Mouse (Mus musculus) lung, embryonic 16.5 days (tissue): ENCODE results near the gene Galnt16. TPM values are rescaled to one million over a fixed set of nuclear protein-coding genes. Genes with fewer than 3 reads are reported as not detected.

Experiments
- ATAC-seq: fragments of 200-750 bp; cut with Nextera tagmentation; 2 replicates; pipeline ENCODE4 v1.8.0; 2017; ENCODE audit warnings: low read depth, mild to moderate bottlenecking, moderate library complexity
- H3K27ac ChIP-seq: fragments of 300-500 bp; sonication (generic); 2 replicates; pipeline ENCODE4 v1.5.1; 2014; ENCODE audit warnings: mild to moderate bottlenecking, control low read depth, low read length
- H3K27me3 ChIP-seq: fragments of 300-500 bp; sonication (generic); 2 replicates; pipeline ENCODE4 v1.6.1; 2014; ENCODE audit warnings: low read depth, low read length, mixed read lengths; ENCODE audit not compliant: control insufficient read depth, insufficient read depth
- H3K36me3 ChIP-seq: fragments of 300-500 bp; sonication (generic); 2 replicates; pipeline ENCODE4 v1.6.1; 2014; ENCODE audit warnings: low read length; ENCODE audit not compliant: control insufficient read depth, insufficient read depth
- H3K4me1 ChIP-seq: fragments of 300-500 bp; sonication (generic); replicated peaks from 2 replicates; pipeline ENCODE4 v1.6.1; 2014; ENCODE audit warnings: low read length, mixed read lengths; ENCODE audit not compliant: control insufficient read depth, insufficient read depth
- H3K4me2 ChIP-seq: fragments of 300-500 bp; sonication (generic); 2 replicates; pipeline ENCODE4 v1.6.1; 2014; ENCODE audit warnings: low read depth, low read length, control low read depth
- H3K4me3 ChIP-seq: fragments of 300-500 bp; sonication (generic); 2 replicates; pipeline ENCODE4 v1.5.1; 2014; ENCODE audit warnings: mild to moderate bottlenecking, low read length, control low read depth
- H3K9ac ChIP-seq: fragments of 300-500 bp; sonication (generic); 2 replicates; pipeline ENCODE4 v1.6.1; 2014; ENCODE audit warnings: low read length, control low read depth
- H3K9me3 ChIP-seq: fragments of 300-500 bp; sonication (generic); 2 replicates; pipeline ENCODE4 v1.6.1; 2016; ENCODE audit warnings: low read length; ENCODE audit not compliant: control insufficient read depth
- WGBS: fragments of 180-500 bp; shearing (Covaris S2); extraction: QIAGEN DNeasy Blood & Tissue Kit; methylation state at CpG from one replicate; pipeline ENCODE4 v1.1.7; 2014; 5-methylcytosine and 5-hydroxymethylcytosine counted together
- polyA plus RNA-seq: library from polyadenylated mRNA; unstranded; fragments of >200 nt; fragmentation: Nextera tagmentation; extraction: Ambion mirVana; gene quantifications from 2 replicates; pipeline ENCODE4 v1.2.1, GENCODE M21; 2015

The Galnt16 gene
- polyA plus RNA-seq, 1 experiment from 2014 or later: 13.0 TPM

GRCm38 (mm10) chr12:80504718-80505117 is 13.4 kb upstream of the Galnt16 start:
- 67% methylated on average over 5 of the region's 5 CpGs for WGBS
- Histone ChIP-seq H3K4me3 (no peak overlapping the region), H3K36me3 (no peaks in the 10 kb centered on the region), H3K9ac (no peak overlapping the region), H3K27ac (no peak overlapping the region), H3K27me3 (no peaks in the 10 kb centered on the region), H3K4me2 (no peak overlapping the region), H3K4me1 (0 out of 2 replicates have a peak, but pooled peaks cover 4% of the 10 kb centered on the region), H3K9me3 (no peaks in the 10 kb centered on the region)
- no peak for ATAC-seq

- no peak; the same call in 1 of the 2 replicates for ATAC-seq
- H3K4me1 ChIP-seq: 0 out of 2 replicates have a peak, but pooled peaks cover 4% of the 10 kb centered on the region
- H3K9me3 ChIP-seq: no peaks in the 10 kb centered on the region
- 46% methylated on average over 14 of the region's 14 CpGs for WGBS
- no peak overlapping the region for H3K4me2 ChIP-seq
- H3K27ac ChIP-seq: no peak overlapping the region
- H3K36me3 ChIP-seq: no peaks in the 10 kb centered on the region
- no peaks in the 10 kb centered on the region for H3K27me3 ChIP-seq
- H3K9ac ChIP-seq: no peak overlapping the region
- no peak overlapping the region for H3K4me3 ChIP-seq
Observed at GRCm38 (mm10) chr12:80507041-80507745, 10.9 kb upstream of the Galnt16 start.

- Histone ChIP-seq H3K4me3 (peak overlapping the region; percentile 64), H3K27ac (no peak overlapping the region), H3K4me1 (peaks cover 18% of the 10 kb centered on the region), H3K9ac (peak overlapping the region; percentile 65), H3K27me3 (peaks cover 45% of the 10 kb centered on the region), H3K9me3 (no peaks in the 10 kb centered on the region), H3K36me3 (no peaks in the 10 kb centered on the region), H3K4me2 (peak overlapping the region; percentile 97)
- under 1% methylated on average over 25 of the region's 25 CpGs for WGBS
- no peak; the same call in 1 of the 2 replicates for ATAC-seq
Observed at GRCm38 (mm10) chr12:80518393-80518756, 298 bp downstream of the Galnt16 start.

GRCm38 (mm10) chr12:80518757-80519620 is 912 bp downstream of the Galnt16 start:
- WGBS: under 1% methylated on average over 86 of the region's 90 CpGs
- Histone ChIP-seq H3K27ac (no peak overlapping the region), H3K4me2 (peak overlapping the region; percentile 97), H3K9ac (peak overlapping the region; percentile 65), H3K4me3 (peak overlapping the region; percentile 64), H3K4me1 (peaks cover 18% of the 10 kb centered on the region), H3K9me3 (no peaks in the 10 kb centered on the region), H3K27me3 (peaks cover 45% of the 10 kb centered on the region), H3K36me3 (no peaks in the 10 kb centered on the region)
- peak; percentile 70 for ATAC-seq

- peaks cover 45% of the 10 kb centered on the region for H3K27me3 ChIP-seq
- peaks cover 18% of the 10 kb centered on the region for H3K4me1 ChIP-seq
- H3K36me3 ChIP-seq: no peaks in the 10 kb centered on the region
- WGBS: 1% methylated on average over 36 of the region's 43 CpGs
- peak overlapping the region; percentile 65 for H3K9ac ChIP-seq
- ATAC-seq: peak; percentile 36; the same call in 1 of the 2 replicates
- peak overlapping the region; percentile 97 for H3K4me2 ChIP-seq
- no peaks in the 10 kb centered on the region for H3K9me3 ChIP-seq
- H3K4me3 ChIP-seq: peak overlapping the region; percentile 64
- H3K27ac ChIP-seq: no peak overlapping the region
Observed at GRCm38 (mm10) chr12:80519621-80520332, 1.7 kb downstream of the Galnt16 start.

GRCm38 (mm10) chr12:80522006-80522405 is 3.9 kb downstream of the Galnt16 start:
- H3K36me3 ChIP-seq: no peaks in the 10 kb centered on the region
- 49% methylated on average over 3 of the region's 3 CpGs for WGBS
- no peaks in the 10 kb centered on the region for H3K9me3 ChIP-seq
- H3K9ac ChIP-seq: no peak overlapping the region
- H3K4me1 ChIP-seq: peaks cover 18% of the 10 kb centered on the region
- H3K27me3 ChIP-seq: peaks cover 36% of the 10 kb centered on the region
- H3K27ac ChIP-seq: peak overlapping the region; percentile 15
- no peak overlapping the region for H3K4me2 ChIP-seq
- no peak overlapping the region for H3K4me3 ChIP-seq
- no peak for ATAC-seq

GRCm38 (mm10) chr12:80524276-80524921 is 6.3 kb downstream of the Galnt16 start:
- Histone ChIP-seq H3K9ac (no peak overlapping the region), H3K9me3 (no peaks in the 10 kb centered on the region), H3K36me3 (no peaks in the 10 kb centered on the region), H3K27me3 (peaks cover 12% of the 10 kb centered on the region), H3K4me1 (peaks cover 9% of the 10 kb centered on the region), H3K4me3 (no peak overlapping the region), H3K27ac (no peak overlapping the region), H3K4me2 (no peak overlapping the region)
- 34% methylated on average over 12 of the region's 12 CpGs for WGBS
- ATAC-seq: no peak

- 28% methylated on average over 7 of the region's 7 CpGs for WGBS
- H3K4me1 ChIP-seq: peaks cover 6% of the 10 kb centered on the region
- no peak overlapping the region for H3K4me2 ChIP-seq
- no peak overlapping the region for H3K4me3 ChIP-seq
- H3K27me3 ChIP-seq: peaks cover 3% of the 10 kb centered on the region; the same call in 1 of the 2 replicates
- ATAC-seq: peak; percentile 41; the same call in 1 of the 2 replicates
- H3K36me3 ChIP-seq: no peaks in the 10 kb centered on the region
- no peak overlapping the region for H3K27ac ChIP-seq
- H3K9ac ChIP-seq: no peak overlapping the region
- H3K9me3 ChIP-seq: no peaks in the 10 kb centered on the region
Observed at GRCm38 (mm10) chr12:80525513-80525912, 7.4 kb downstream of the Galnt16 start.
